Mouse (Mus musculus) thymus, postnatal 10 days (tissue): ENCODE results near the gene Psmb6.
"Not testable (repeated sequence)": the region's sequence is repeated elsewhere in the genome, so short reads cannot be mapped to it uniquely, and the experiment has no call there.

Experiments
- DNase-seq, 2 experiments: peaks; one replicate each; pipeline ENCODE4 v3.0.0; 2021; ENCODE audit warnings: low spot score in 2 of 2

Gene Psmb6

GRCm38 (mm10) chr11:70523306-70523989 is 1.7 kb upstream of the Psmb6 start:
- DNase-seq = not testable (repeated sequence)

- DNase-seq = no peak
Measured at GRCm38 (mm10) chr11:70524782-70525181, 385 bp upstream of the Psmb6 start.

- DNase-seq = no peak
Measured at GRCm38 (mm10) chr11:70525726-70526125, 559 bp downstream of the Psmb6 start.

GRCm38 (mm10) chr11:70526211-70526610 is 1.0 kb downstream of the Psmb6 start:
- DNase-seq = no peak

GRCm38 (mm10) chr11:70528610-70529009 is 3.4 kb downstream of the Psmb6 start:
- DNase-seq = no peak

GRCm38 (mm10) chr11:70531065-70531464 is 5.9 kb downstream of the Psmb6 start:
- not testable (repeated sequence) for DNase-seq

- no peak for DNase-seq
Measured at GRCm38 (mm10) chr11:70532839-70533238, 7.7 kb downstream of the Psmb6 start, which contains the start of gene Gm40193. Gene Gm40193 (minus strand): TSS chr11:70532939.

GRCm38 (mm10) chr11:70539423-70539822 is 14.3 kb downstream of the Psmb6 start:
- DNase-seq = no peak

GRCm38 (mm10) chr11:70539877-70540587 is 14.9 kb downstream of the Psmb6 start, which contains the start of gene Pld2:
Gene Pld2 (plus strand): TSS chr11:70540064.
- peak; percentile 75 to 76 for DNase-seq

GRCm38 (mm10) chr11:70540928-70541327 is 15.8 kb downstream of the Psmb6 start:
- DNase-seq = no peak

GRCm38 (mm10) chr11:70541415-70541814 is 16.2 kb downstream of the Psmb6 start:
- DNase-seq = no peak

- DNase-seq = no peak
Measured at GRCm38 (mm10) chr11:70544496-70544895, 19.3 kb downstream of the Psmb6 start.

- DNase-seq = no peak
Measured at GRCm38 (mm10) chr11:70551526-70551925, 26.4 kb downstream of the Psmb6 start.

- DNase-seq = no peak
Measured at GRCm38 (mm10) chr11:70553940-70554339, 28.8 kb downstream of the Psmb6 start.

GRCm38 (mm10) chr11:70557545-70557944 is 32.4 kb downstream of the Psmb6 start:
- no peak for DNase-seq

GRCm38 (mm10) chr11:70561937-70562286 is 36.7 kb downstream of the Psmb6 start:
- DNase-seq = no peak

GRCm38 (mm10) chr11:70562287-70562994 is 37.3 kb downstream of the Psmb6 start, which contains the start of gene Mink1:
Gene Mink1 (plus strand): TSS chr11:70562881.
- peak; percentile 84 to 92 for DNase-seq

- DNase-seq = no peak
Measured at GRCm38 (mm10) chr11:70562995-70563469, 37.9 kb downstream of the Psmb6 start.

- peak; percentile 21 to 33 for DNase-seq
Measured at GRCm38 (mm10) chr11:70563470-70564275, 38.5 kb downstream of the Psmb6 start.

GRCm38 (mm10) chr11:70564276-70564873 is 39.2 kb downstream of the Psmb6 start:
- DNase-seq = no peak

GRCm38 (mm10) chr11:70566586-70566985 is 41.4 kb downstream of the Psmb6 start:
- no peak for DNase-seq
